Mouse (Mus musculus): Measurements from ENCODE around the gene Tgoln1.

DNA sequence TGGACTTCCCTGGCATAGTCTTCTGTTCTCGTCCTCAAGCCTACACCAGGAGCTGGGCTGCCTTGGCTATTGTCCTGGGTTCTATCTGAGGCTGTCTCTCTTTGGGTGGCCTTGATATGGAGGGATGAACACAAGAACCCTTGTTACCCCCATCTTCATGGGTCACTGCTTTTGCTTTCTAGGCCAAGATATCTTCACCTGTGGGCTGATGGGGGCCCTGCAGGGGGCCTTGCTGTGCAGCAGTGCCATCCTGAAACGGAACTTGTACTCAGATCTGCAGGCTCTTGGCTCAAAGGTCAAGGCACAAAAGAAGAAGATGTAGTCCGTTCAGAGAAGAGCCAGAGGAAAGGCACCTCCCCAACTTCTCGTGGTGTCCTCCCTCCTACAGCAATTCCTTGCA is 9.7 kb downstream of the Tgoln1 start:
- TF ChIP-seq CTCF (IDR thresholded peaks at IDR 0.05; ENCODE audit: borderline replicate concordance, control insufficient read depth, extremely low read depth, insufficient read depth, low read length, poor library complexity) (no peak), POLR2A (IDR thresholded peaks at IDR 0.05; ENCODE audit: control insufficient read depth, extremely low read depth, insufficient read depth, low read length, poor library complexity) (no peak)

Data from thymus, adult 2 months (tissue).